Mouse (Mus musculus) forebrain, embryonic 13.5 days (tissue): Measurements from ENCODE around the gene Nostrin. TPM values are rescaled to one million over a fixed set of nuclear protein-coding genes. Genes with fewer than 3 reads are reported as not detected.

Experiments used
- ATAC-seq: fragments of 200-750 bp; cut with Nextera tagmentation; 2 replicates; pipeline ENCODE4 v1.8.0; 2017
- H3K27ac ChIP-seq: fragments of 300-500 bp; sonication (generic); 2 replicates; pipeline ENCODE4 v1.5.1; 2015; ENCODE audit warnings: inconsistent platforms, mild to moderate bottlenecking, moderate library complexity
- H3K27me3 ChIP-seq: fragments of 300-500 bp; sonication (generic); 2 replicates; pipeline ENCODE4 v1.6.1; 2015; ENCODE audit warnings: mild to moderate bottlenecking, inconsistent platforms
- H3K36me3 ChIP-seq: fragments of 300-500 bp; sonication (generic); 2 replicates; pipeline ENCODE4 v1.6.1; 2015; ENCODE audit warnings: mild to moderate bottlenecking, inconsistent platforms; ENCODE audit not compliant: poor library complexity, severe bottlenecking
- H3K4me1 ChIP-seq: fragments of 300-500 bp; sonication (generic); 2 replicates; pipeline ENCODE4 v1.6.1; 2015; ENCODE audit warnings: inconsistent platforms
- H3K4me2 ChIP-seq: fragments of 300-500 bp; sonication (generic); 2 replicates; pipeline ENCODE4 v1.6.1; 2015; ENCODE audit warnings: inconsistent platforms, mild to moderate bottlenecking, moderate library complexity
- H3K4me3 ChIP-seq: fragments of 300-500 bp; sonication (generic); 2 replicates; pipeline ENCODE4 v1.5.1; 2015; ENCODE audit warnings: mild to moderate bottlenecking, inconsistent platforms
- H3K9ac ChIP-seq: fragments of 300-500 bp; sonication (generic); 2 replicates; pipeline ENCODE4 v1.6.1; 2015; ENCODE audit warnings: mild to moderate bottlenecking, inconsistent platforms
- H3K9me3 ChIP-seq: fragments of 300-500 bp; sonication (generic); replicated peaks from 2 replicates; pipeline ENCODE4 v1.6.1; 2016; ENCODE audit warnings: inconsistent platforms
- WGBS: fragments of 180-500 bp; shearing (Covaris S2); methylation state at CpG from one replicate; pipeline ENCODE4 v1.1.7; 2015; 5-methylcytosine and 5-hydroxymethylcytosine counted together
- polyA plus RNA-seq: library from polyadenylated mRNA; unstranded; fragments of >200 nt; fragmentation: Nextera tagmentation; extraction: Ambion mirVana; gene quantifications from 2 replicates; pipeline ENCODE4 v1.2.1, GENCODE M21; 2015

Nostrin gene
- polyA plus RNA-seq, 1 experiment from 2014 or later = 0.53 TPM

GRCm38 (mm10) chr2:69155861-69156260 lies 20.3 kb downstream of the Nostrin start:
- Histone ChIP-seq H3K4me2 (no peak overlapping the region), H3K4me3 (no peak overlapping the region), H3K9me3 (no peaks in the 10 kb centered on the region), H3K4me1 (no peaks in the 10 kb centered on the region), H3K36me3 (no peaks in the 10 kb centered on the region), H3K27me3 (no peaks in the 10 kb centered on the region), H3K9ac (no peak overlapping the region), H3K27ac (no peak overlapping the region)
- ATAC-seq = no peak
- WGBS = 79% methylated on average over 3 of the region's 3 CpGs

- Histone ChIP-seq H3K4me2 (no peak overlapping the region), H3K4me3 (no peak overlapping the region), H3K9me3 (no peaks in the 10 kb centered on the region), H3K4me1 (no peaks in the 10 kb centered on the region), H3K27me3 (no peaks in the 10 kb centered on the region), H3K27ac (no peak overlapping the region), H3K36me3 (no peaks in the 10 kb centered on the region), H3K9ac (no peak overlapping the region)
- no peak for ATAC-seq
- 75% methylated on average over 7 of the region's 7 CpGs for WGBS
Observed at GRCm38 (mm10) chr2:69156283-69156682, 20.7 kb downstream of the Nostrin start.

- Histone ChIP-seq H3K27ac (no peak overlapping the region), H3K4me3 (no peak overlapping the region), H3K36me3 (no peaks in the 10 kb centered on the region), H3K9me3 (no peaks in the 10 kb centered on the region), H3K9ac (no peak overlapping the region), H3K27me3 (no peaks in the 10 kb centered on the region), H3K4me1 (peaks cover 4% of the 10 kb centered on the region; the same call in 1 of the 2 replicates), H3K4me2 (no peak overlapping the region)
- ATAC-seq = no peak
Observed at GRCm38 (mm10) chr2:69158907-69159306, 23.3 kb downstream of the Nostrin start.

- Histone ChIP-seq H3K27ac (no peak overlapping the region), H3K4me1 (no peaks in the 10 kb centered on the region), H3K36me3 (no peaks in the 10 kb centered on the region), H3K9ac (no peak overlapping the region), H3K4me2 (no peak overlapping the region), H3K27me3 (no peaks in the 10 kb centered on the region), H3K4me3 (no peak overlapping the region), H3K9me3 (no peaks in the 10 kb centered on the region)
- WGBS = 86% methylated on average over 9 of the region's 9 CpGs
- ATAC-seq = no peak
Observed at GRCm38 (mm10) chr2:69170395-69171077, 34.9 kb downstream of the Nostrin start.

GRCm38 (mm10) chr2:69175296-69175695 lies 39.7 kb downstream of the Nostrin start:
- no peak for ATAC-seq
- Histone ChIP-seq H3K4me2 (no peak overlapping the region), H3K27ac (no peak overlapping the region), H3K4me1 (no peaks in the 10 kb centered on the region), H3K36me3 (no peaks in the 10 kb centered on the region), H3K9me3 (no peaks in the 10 kb centered on the region), H3K27me3 (no peaks in the 10 kb centered on the region), H3K9ac (no peak overlapping the region), H3K4me3 (no peak overlapping the region)
- WGBS = 81% methylated on average over 5 of the region's 5 CpGs

- no peak overlapping the region for H3K4me2 ChIP-seq
- no peaks in the 10 kb centered on the region for H3K4me1 ChIP-seq
- no peak overlapping the region for H3K27ac ChIP-seq
- no peaks in the 10 kb centered on the region for H3K36me3 ChIP-seq
- 93% methylated on average over 4 of the region's 4 CpGs for WGBS
- no peaks in the 10 kb centered on the region for H3K9me3 ChIP-seq
- no peak overlapping the region for H3K9ac ChIP-seq
- no peak overlapping the region for H3K4me3 ChIP-seq
- H3K27me3 ChIP-seq = no peaks in the 10 kb centered on the region
- ATAC-seq = no peak
Observed at GRCm38 (mm10) chr2:69179721-69180120, 44.1 kb downstream of the Nostrin start.

- H3K36me3 ChIP-seq = peaks cover 2% of the 10 kb centered on the region
- H3K9me3 ChIP-seq = no peaks in the 10 kb centered on the region
- no peaks in the 10 kb centered on the region for H3K27me3 ChIP-seq
- H3K9ac ChIP-seq = no peak overlapping the region
- no peak overlapping the region for H3K4me3 ChIP-seq
- 79% methylated on average over 2 of the region's 2 CpGs for WGBS
- no peak overlapping the region for H3K27ac ChIP-seq
- no peak overlapping the region for H3K4me2 ChIP-seq
- no peak for ATAC-seq
- 0 out of 2 replicates have a peak, but pooled peaks cover 5% of the 10 kb centered on the region for H3K4me1 ChIP-seq
Observed at GRCm38 (mm10) chr2:69187990-69188389, 52.4 kb downstream of the Nostrin start.

GRCm38 (mm10) chr2:69188732-69189131 lies 53.1 kb downstream of the Nostrin start:
- Histone ChIP-seq H3K9me3 (no peaks in the 10 kb centered on the region), H3K27ac (no peak overlapping the region), H3K36me3 (peaks cover 10% of the 10 kb centered on the region), H3K4me1 (0 out of 2 replicates have a peak, but pooled peaks cover 5% of the 10 kb centered on the region), H3K4me3 (no peak overlapping the region), H3K27me3 (no peaks in the 10 kb centered on the region), H3K4me2 (no peak overlapping the region), H3K9ac (no peak overlapping the region)
- WGBS = 91% methylated on average over 6 of the region's 6 CpGs
- no peak for ATAC-seq

GRCm38 (mm10) chr2:69189222-69189621 lies 53.6 kb downstream of the Nostrin start:
- H3K4me3 ChIP-seq = no peak overlapping the region
- H3K4me2 ChIP-seq = no peak overlapping the region
- 70% methylated on average over 4 of the region's 4 CpGs for WGBS
- ATAC-seq = no peak
- H3K27ac ChIP-seq = no peak overlapping the region
- H3K9ac ChIP-seq = no peak overlapping the region
- H3K27me3 ChIP-seq = no peaks in the 10 kb centered on the region
- peaks cover 15% of the 10 kb centered on the region for H3K36me3 ChIP-seq
- H3K4me1 ChIP-seq = 0 out of 2 replicates have a peak, but pooled peaks cover 5% of the 10 kb centered on the region
- H3K9me3 ChIP-seq = no peaks in the 10 kb centered on the region

GRCm38 (mm10) chr2:69191059-69191458 lies 55.5 kb downstream of the Nostrin start:
- H3K9me3 ChIP-seq = no peaks in the 10 kb centered on the region
- H3K4me1 ChIP-seq = 0 out of 2 replicates have a peak, but pooled peaks cover 5% of the 10 kb centered on the region
- H3K4me2 ChIP-seq = no peak overlapping the region
- no peak overlapping the region for H3K27ac ChIP-seq
- no peak overlapping the region for H3K9ac ChIP-seq
- ATAC-seq = no peak
- 90% methylated on average over 5 of the region's 5 CpGs for WGBS
- H3K27me3 ChIP-seq = no peaks in the 10 kb centered on the region
- H3K36me3 ChIP-seq = peaks cover 28% of the 10 kb centered on the region
- no peak overlapping the region for H3K4me3 ChIP-seq

- H3K36me3 ChIP-seq = peaks cover 41% of the 10 kb centered on the region
- 87% methylated on average over 5 of the region's 5 CpGs for WGBS
- H3K4me1 ChIP-seq = no peaks in the 10 kb centered on the region
- H3K9me3 ChIP-seq = no peaks in the 10 kb centered on the region
- no peak for ATAC-seq
- no peak overlapping the region for H3K9ac ChIP-seq
- no peak overlapping the region for H3K4me2 ChIP-seq
- no peak overlapping the region for H3K27ac ChIP-seq
- no peaks in the 10 kb centered on the region for H3K27me3 ChIP-seq
- no peak overlapping the region for H3K4me3 ChIP-seq
Observed at GRCm38 (mm10) chr2:69193555-69193954, 58.0 kb downstream of the Nostrin start.

GRCm38 (mm10) chr2:69205185-69205584 lies 69.6 kb downstream of the Nostrin start:
- ATAC-seq = no peak
- Histone ChIP-seq H3K4me3 (peak overlapping the region; percentile 86), H3K9ac (peak overlapping the region; percentile 81), H3K4me2 (peak overlapping the region; percentile 83), H3K27me3 (no peaks in the 10 kb centered on the region), H3K4me1 (peaks cover 17% of the 10 kb centered on the region), H3K36me3 (peaks cover 19% of the 10 kb centered on the region), H3K27ac (no peak overlapping the region), H3K9me3 (no peaks in the 10 kb centered on the region)
- 16% methylated on average over 6 of the region's 6 CpGs for WGBS
